Mouse (Mus musculus) liver, adult 2 months (tissue): ENCODE data around the gene Nck2.

Experiments
- CTCF ChIP-seq: fragments of 200-500 bp; IDR thresholded peaks from 2 replicates; pipeline ENCODE4 v1.5.1; 2011; ENCODE audit warnings: low read depth, low read length, control low read depth
- POLR2A ChIP-seq: fragments of 200-500 bp; IDR thresholded peaks from 2 replicates; pipeline ENCODE4 v1.6.1; 2011; ENCODE audit warnings: low read length, control low read depth; ENCODE audit not compliant: insufficient read depth; ENCODE audit errors: extremely low read depth

DNA sequence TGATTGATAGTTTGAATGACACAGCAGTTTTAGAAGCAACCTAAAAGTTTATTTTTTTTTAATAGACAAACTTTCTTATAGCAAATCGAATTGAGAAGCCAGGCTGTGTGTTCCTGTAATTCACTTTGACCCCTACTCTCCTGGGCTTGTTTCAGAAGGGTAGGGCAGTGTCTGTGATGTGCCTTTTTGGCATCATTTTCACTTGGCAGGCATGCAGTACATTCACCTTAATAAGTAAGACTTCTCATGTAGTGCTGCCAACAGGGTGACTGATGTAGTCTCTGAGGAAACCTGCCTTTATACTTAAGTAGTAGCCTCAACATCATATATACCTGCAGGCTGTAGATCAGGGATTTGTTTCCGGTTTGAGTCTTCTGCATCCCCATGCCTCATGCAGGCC, 58.9 kb downstream of the Nck2 start:
- TF ChIP-seq CTCF, result no peak
- TF ChIP-seq POLR2A, result no peak
